Mouse (Mus musculus): Measurements from ENCODE around the gene Sh3d19. TPM values are rescaled to one million over a fixed set of nuclear protein-coding genes. Genes with fewer than 3 reads are reported as not detected.
"Not testable (repeated sequence)": the region's sequence is repeated elsewhere in the genome, so short reads cannot be mapped to it uniquely, and the experiment has no call there.

Gene Sh3d19
- polyA plus RNA-seq, 1 experiment = not detected

GRCm38 (mm10) chr3:85971599-85971975 lies 678 bp downstream of the Sh3d19 start:
- peak overlapping the region; percentile 62 for H3K4me3 ChIP-seq (ENCODE audit: insufficient read depth, low read depth, low read length)
- no peak overlapping the region for H3K27ac ChIP-seq (ENCODE audit: insufficient read depth, low read depth, low read length)
- WGBS = 6% methylated on average over 13 of the region's 13 CpGs
- peaks cover 8% of the 10 kb centered on the region for H3K4me1 ChIP-seq (ENCODE audit: control insufficient read depth, insufficient read depth, low read length)
- no peak for TF ChIP-seq POLR2A (IDR thresholded peaks at IDR 0.05; ENCODE audit: insufficient read depth, low read depth, low read length)
- no peak for TF ChIP-seq CTCF (IDR thresholded peaks at IDR 0.05; ENCODE audit: insufficient read depth, low read depth, low read length)

DNA sequence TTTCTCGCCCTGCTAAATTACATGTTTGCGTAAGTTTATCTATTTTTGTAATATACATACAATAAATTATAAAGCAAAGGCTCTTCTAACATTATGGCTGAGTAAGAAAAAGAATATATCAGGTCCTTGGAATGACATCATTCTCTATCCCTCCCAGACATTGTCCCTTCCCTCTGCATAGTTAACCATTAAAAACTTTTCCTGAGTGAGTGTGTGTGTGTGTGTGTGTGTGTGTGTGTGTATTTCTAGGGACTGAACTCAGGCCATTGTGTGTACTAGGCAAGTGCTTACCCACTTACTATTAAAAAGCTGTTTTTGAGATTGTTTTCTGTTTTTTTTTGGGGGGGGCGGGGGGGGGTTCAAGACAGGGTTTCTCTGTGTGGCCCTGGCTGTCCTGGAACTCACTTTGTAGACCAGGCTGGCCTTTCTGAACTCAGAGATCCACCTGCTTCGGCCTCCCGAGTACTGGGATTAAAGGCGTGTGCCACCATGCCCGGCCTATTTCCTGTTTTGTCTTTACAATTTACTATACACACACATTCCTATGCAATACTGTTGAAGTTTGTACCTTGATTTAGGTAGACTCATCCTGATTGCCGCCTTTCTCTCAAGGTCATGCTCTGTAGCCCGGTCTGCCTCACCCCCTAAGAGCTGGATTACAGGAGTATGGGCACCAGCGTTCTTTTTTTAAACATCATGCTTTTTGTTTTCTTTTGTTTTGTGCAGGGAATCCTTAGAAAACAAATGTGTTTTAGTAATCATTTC lies 2.6 kb downstream of the Sh3d19 start:
- Histone ChIP-seq H3K27ac (ENCODE audit: insufficient read depth, low read depth, low read length) (no peak overlapping the region), H3K4me3 (ENCODE audit: insufficient read depth, low read depth, low read length) (no peak overlapping the region), H3K4me1 (ENCODE audit: control insufficient read depth, insufficient read depth, low read length) (peaks cover 8% of the 10 kb centered on the region)
- TF ChIP-seq CTCF (IDR thresholded peaks at IDR 0.05; ENCODE audit: insufficient read depth, low read depth, low read length) = no peak
- TF ChIP-seq POLR2A (IDR thresholded peaks at IDR 0.05; ENCODE audit: insufficient read depth, low read depth, low read length) = no peak
- 94% methylated on average over 10 of the region's 10 CpGs for WGBS

DNA sequence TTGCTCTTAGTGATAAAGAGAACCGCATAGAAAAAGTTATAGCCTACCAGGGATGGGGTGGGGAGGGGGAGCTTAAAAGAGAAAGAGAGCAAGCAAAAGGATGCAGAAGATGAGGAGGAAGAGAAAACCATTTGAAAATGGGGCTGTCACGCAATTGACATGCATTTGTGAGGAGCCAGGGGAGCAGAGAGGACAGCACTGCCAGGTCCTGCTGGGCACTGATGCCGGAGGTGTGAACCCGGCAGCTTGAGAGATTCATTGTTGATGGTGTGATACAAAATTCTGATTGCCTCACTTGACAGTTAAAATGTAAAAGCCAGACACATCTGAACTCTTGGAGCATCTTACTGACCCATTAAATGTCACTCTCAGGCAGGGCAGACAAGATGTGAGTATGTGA lies 3.5 kb downstream of the Sh3d19 start:
- H3K4me1 ChIP-seq (ENCODE audit: control insufficient read depth, insufficient read depth, low read length) = peaks cover 10% of the 10 kb centered on the region
- 93% methylated on average over 4 of the region's 4 CpGs for WGBS
- no peak overlapping the region for H3K27ac ChIP-seq (ENCODE audit: insufficient read depth, low read depth, low read length)
- no peak for TF ChIP-seq POLR2A (IDR thresholded peaks at IDR 0.05; ENCODE audit: insufficient read depth, low read depth, low read length)
- no peak for TF ChIP-seq CTCF (IDR thresholded peaks at IDR 0.05; ENCODE audit: insufficient read depth, low read depth, low read length)
- no peak overlapping the region for H3K4me3 ChIP-seq (ENCODE audit: insufficient read depth, low read depth, low read length)

GRCm38 (mm10) chr3:85980036-85980435 lies 9.1 kb downstream of the Sh3d19 start:
- TF ChIP-seq CTCF (IDR thresholded peaks at IDR 0.05; ENCODE audit: insufficient read depth, low read depth, low read length) (no peak), POLR2A (IDR thresholded peaks at IDR 0.05; ENCODE audit: insufficient read depth, low read depth, low read length) (no peak)
- H3K4me3 ChIP-seq (ENCODE audit: insufficient read depth, low read depth, low read length) = no peak overlapping the region
- WGBS = 75% methylated on average over 4 of the region's 4 CpGs
- peaks cover 5% of the 10 kb centered on the region; the same call in 1 of the 2 replicates for H3K4me1 ChIP-seq (ENCODE audit: control insufficient read depth, insufficient read depth, low read length)
- H3K27ac ChIP-seq (ENCODE audit: insufficient read depth, low read depth, low read length) = no peak overlapping the region

GRCm38 (mm10) chr3:85981761-85982160 lies 10.9 kb downstream of the Sh3d19 start:
- H3K27ac ChIP-seq (ENCODE audit: insufficient read depth, low read depth, low read length); H3K4me1 ChIP-seq (ENCODE audit: control insufficient read depth, insufficient read depth, low read length); H3K4me3 ChIP-seq (ENCODE audit: insufficient read depth, low read depth, low read length): not testable (repeated sequence)
- WGBS = 72% methylated on average over 3 of the region's 3 CpGs

DNA sequence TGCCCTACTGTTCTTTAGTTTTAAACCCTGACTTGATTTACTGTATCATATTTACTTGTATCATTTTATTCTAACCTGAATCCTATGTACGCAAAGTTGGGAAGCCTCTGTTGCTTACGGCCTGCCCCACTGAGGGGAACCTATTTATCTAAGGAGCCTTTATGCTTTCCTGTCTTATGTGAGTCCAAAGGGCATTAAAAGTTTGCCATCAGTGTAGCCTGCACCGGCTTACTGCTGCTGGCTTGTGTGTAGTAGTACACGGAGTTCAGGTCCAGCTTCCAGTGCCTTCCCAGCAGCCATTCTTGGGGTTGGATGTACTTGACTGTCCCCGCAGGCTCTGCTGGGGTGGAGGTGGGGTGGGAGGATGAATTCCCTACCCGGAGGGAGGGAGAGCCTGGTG lies 13.6 kb downstream of the Sh3d19 start:
- H3K4me3 ChIP-seq (ENCODE audit: insufficient read depth, low read depth, low read length) = no peak overlapping the region
- 88% methylated on average over 6 of the region's 6 CpGs for WGBS
- peaks cover 3% of the 10 kb centered on the region; the same call in 1 of the 2 replicates for H3K4me1 ChIP-seq (ENCODE audit: control insufficient read depth, insufficient read depth, low read length)
- no peak overlapping the region for H3K27ac ChIP-seq (ENCODE audit: insufficient read depth, low read depth, low read length)
- TF ChIP-seq CTCF (IDR thresholded peaks at IDR 0.05; ENCODE audit: insufficient read depth, low read depth, low read length) (no peak), POLR2A (IDR thresholded peaks at IDR 0.05; ENCODE audit: insufficient read depth, low read depth, low read length) (no peak)

- WGBS = 86% methylated on average over 2 of the region's 2 CpGs
- no peak overlapping the region for H3K4me3 ChIP-seq (ENCODE audit: insufficient read depth, low read depth, low read length)
- no peak for TF ChIP-seq CTCF (IDR thresholded peaks at IDR 0.05; ENCODE audit: insufficient read depth, low read depth, low read length)
- TF ChIP-seq POLR2A (IDR thresholded peaks at IDR 0.05; ENCODE audit: insufficient read depth, low read depth, low read length) = no peak
- H3K27ac ChIP-seq (ENCODE audit: insufficient read depth, low read depth, low read length) = no peak overlapping the region
- no peaks in the 10 kb centered on the region; the same call in 1 of the 2 replicates for H3K4me1 ChIP-seq (ENCODE audit: control insufficient read depth, insufficient read depth, low read length)
These were observed 16.3 kb downstream of the Sh3d19 start for GRCm38 (mm10) chr3:85987225-85987624.

DNA sequence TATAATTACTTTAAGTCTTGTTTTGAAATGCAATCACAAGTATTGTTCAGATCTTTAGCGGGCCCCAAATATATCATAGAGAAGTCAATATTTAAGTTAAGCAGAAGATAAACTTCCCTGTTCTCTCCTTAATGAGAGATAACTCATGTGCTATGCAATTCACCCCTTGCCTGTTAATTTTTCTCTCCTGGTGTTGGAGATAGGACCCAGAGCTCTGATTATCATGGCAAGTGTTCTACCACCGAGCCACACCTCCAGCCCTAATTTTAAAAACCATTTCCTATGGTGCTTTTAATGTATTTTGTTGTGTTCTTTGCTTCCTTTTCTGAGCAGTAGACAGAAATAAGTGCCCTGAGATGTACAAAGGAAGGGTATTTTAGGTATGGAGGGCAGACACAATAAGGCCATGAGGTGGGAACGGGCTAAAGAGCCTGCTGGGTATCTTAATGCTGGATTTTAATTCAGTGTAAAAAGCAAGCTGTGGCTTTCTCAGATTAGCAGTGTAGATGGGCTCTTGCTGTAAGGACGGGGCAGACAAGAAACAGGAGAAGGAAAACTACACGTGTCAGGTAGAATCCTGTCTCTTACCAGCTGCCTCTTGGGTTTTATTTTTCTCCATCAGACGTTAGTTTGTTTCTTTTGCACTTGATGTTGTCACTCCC lies 20.4 kb downstream of the Sh3d19 start:
- Histone ChIP-seq H3K27ac (ENCODE audit: insufficient read depth, low read depth, low read length) (no peak overlapping the region), H3K4me1 (ENCODE audit: control insufficient read depth, insufficient read depth, low read length) (peaks cover 4% of the 10 kb centered on the region), H3K4me3 (ENCODE audit: insufficient read depth, low read depth, low read length) (no peak overlapping the region)
- TF ChIP-seq CTCF (IDR thresholded peaks at IDR 0.05; ENCODE audit: insufficient read depth, low read depth, low read length) (no peak), POLR2A (IDR thresholded peaks at IDR 0.05; ENCODE audit: insufficient read depth, low read depth, low read length) (no peak)
- 68% methylated on average over 6 of the region's 6 CpGs for WGBS

- peaks cover 4% of the 10 kb centered on the region for H3K4me1 ChIP-seq (ENCODE audit: control insufficient read depth, insufficient read depth, low read length)
- no peak overlapping the region for H3K4me3 ChIP-seq (ENCODE audit: insufficient read depth, low read depth, low read length)
- 69% methylated on average over 5 of the region's 5 CpGs for WGBS
- H3K27ac ChIP-seq (ENCODE audit: insufficient read depth, low read depth, low read length) = no peak overlapping the region
- TF ChIP-seq CTCF (IDR thresholded peaks at IDR 0.05; ENCODE audit: insufficient read depth, low read depth, low read length) (no peak), POLR2A (IDR thresholded peaks at IDR 0.05; ENCODE audit: insufficient read depth, low read depth, low read length) (no peak)
These were observed 20.9 kb downstream of the Sh3d19 start for GRCm38 (mm10) chr3:85991802-85992156.
